Mouse (Mus musculus) ES-Bruce4 (cell line): Measurements from ENCODE around the gene Ppard.

ENCODE experiments used
- CTCF ChIP-seq: IDR thresholded peaks from one replicate; pipeline ENCODE4 v1.8.1; 2011; ENCODE audit warnings: low read depth, low read length
- POLR2A ChIP-seq: IDR thresholded peaks from one replicate; pipeline ENCODE4 v1.8.1; 2011; ENCODE audit warnings: low read length; ENCODE audit not compliant: insufficient read depth

- no peak for TF ChIP-seq CTCF
- TF ChIP-seq POLR2A = no peak
Measured at GRCm38 (mm10) chr17:28298888-28299287, 66.4 kb downstream of the Ppard start.
